Mouse (Mus musculus) layer of hippocampus, adult 9-11 months (tissue): ENCODE measurements around the gene Kctd21.

Experiments
- DNase-seq: peaks from one replicate; pipeline ENCODE4 v3.0.0; 2022

Gene Kctd21

GRCm38 (mm10) chr7:97348836-97349235 lies 16.7 kb downstream of the Kctd21 start:
- no peak for DNase-seq

- DNase-seq, result no peak
Observed at GRCm38 (mm10) chr7:97349438-97349837, 17.3 kb downstream of the Kctd21 start.

GRCm38 (mm10) chr7:97350891-97351290 lies 18.8 kb downstream of the Kctd21 start:
- no peak for DNase-seq

GRCm38 (mm10) chr7:97351792-97352513 lies 19.8 kb downstream of the Kctd21 start:
- no peak for DNase-seq

GRCm38 (mm10) chr7:97353356-97353755 lies 21.2 kb downstream of the Kctd21 start:
- DNase-seq, result no peak

- DNase-seq, result peak; percentile 74
Observed at GRCm38 (mm10) chr7:97355068-97355841, 23.1 kb downstream of the Kctd21 start.

DNA sequence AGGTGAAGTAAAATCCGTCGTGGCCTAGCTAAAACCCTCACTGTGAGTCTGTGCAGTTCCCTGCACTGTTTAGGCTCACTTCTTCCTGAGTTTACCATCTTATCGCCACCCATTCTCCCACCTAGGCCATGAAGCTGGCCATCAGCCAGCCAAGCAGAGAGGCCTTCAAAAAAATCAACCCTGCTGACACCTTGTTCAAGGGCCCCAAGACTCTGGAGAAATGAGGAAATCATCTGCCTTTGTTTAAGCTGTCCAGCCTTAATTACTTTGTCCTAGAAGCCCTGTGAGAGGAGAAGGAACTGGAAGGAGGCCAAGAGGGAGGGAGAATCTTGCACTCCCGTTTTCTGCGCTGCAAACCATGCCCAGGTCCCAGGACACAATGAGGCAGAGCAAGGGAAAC lies 24.1 kb downstream of the Kctd21 start:
- no peak for DNase-seq

DNA sequence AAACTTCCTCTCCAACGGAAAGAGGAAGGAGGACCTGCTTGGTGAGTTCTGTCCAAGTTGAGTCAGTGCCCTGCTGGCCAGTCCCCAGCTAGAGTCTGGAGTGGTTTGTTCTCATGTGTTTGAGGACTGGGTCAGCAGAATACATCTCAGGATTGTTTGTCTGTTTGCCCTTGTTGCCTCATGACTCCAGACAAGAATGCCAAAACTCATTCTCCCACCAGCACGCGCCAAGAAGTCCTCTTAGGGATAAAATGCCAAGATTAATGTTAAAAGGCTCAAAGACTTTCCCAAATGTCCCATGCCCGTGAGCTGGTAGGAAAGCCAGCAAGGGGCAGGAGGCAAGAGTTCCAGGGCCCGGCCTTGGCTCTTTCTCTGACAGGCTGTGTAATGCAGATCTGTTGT lies 24.7 kb downstream of the Kctd21 start:
- peak; percentile 79 for DNase-seq

GRCm38 (mm10) chr7:97357840-97358239 lies 25.7 kb downstream of the Kctd21 start:
- no peak for DNase-seq

DNA sequence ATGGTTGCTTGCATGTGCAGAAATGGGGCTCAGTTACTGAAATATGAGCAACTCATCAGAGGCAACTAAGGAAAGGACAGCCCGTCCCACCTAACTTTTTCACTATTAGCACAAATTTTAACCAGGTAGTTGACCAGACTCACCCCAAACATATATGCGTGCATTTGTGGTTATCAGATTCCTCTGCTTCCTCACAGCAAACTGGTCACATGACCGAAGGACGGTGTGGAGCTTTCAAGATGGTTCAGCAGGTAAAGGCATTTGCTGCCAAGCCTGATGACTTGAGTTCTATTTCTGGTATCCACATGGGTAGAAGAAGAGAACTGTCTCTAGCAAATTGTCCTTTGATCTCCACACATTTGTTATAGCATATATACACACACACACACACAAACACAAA lies 26.2 kb downstream of the Kctd21 start:
- DNase-seq, result no peak

- DNase-seq, result no peak
Observed at GRCm38 (mm10) chr7:97360166-97360565, 28.0 kb downstream of the Kctd21 start.

DNA sequence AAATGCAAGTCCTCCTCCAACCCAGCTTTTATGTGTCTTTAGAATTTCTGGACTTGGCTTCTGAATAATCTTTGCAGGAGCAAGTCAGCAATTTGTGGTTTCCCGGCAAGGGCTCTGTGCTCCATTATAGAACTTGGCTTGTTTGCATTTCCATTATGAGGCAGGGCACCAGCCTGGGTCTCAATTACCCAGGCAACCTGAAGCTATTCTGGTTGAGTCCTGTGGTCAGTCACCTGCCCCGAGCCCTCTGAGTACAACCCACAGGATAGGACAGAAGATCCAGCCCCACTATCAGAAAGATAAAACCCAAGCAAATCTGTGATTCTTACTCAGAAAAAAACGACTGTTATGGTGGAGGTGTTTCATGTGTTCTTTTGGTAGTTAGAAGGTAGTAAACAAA lies 28.8 kb downstream of the Kctd21 start:
- DNase-seq, result no peak

DNA sequence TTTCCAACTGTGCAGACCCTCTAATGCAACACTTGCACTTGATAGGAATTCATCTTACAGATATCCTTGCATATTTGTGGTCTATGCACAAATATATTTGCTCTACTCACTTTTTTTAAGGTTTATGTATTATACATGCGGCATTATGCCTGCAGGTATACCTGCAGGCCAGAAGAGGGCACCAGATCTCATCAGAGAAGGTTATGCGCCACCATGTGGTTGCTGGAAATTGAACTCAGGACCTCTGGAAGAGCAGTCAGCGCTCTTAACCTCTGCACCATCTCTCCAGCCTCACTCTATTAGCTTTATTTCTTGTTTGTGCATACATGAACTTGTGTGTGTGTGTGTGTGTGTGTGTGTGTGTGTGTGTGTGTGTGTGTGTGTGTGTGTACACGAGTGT lies 29.3 kb downstream of the Kctd21 start:
- no peak for DNase-seq

DNA sequence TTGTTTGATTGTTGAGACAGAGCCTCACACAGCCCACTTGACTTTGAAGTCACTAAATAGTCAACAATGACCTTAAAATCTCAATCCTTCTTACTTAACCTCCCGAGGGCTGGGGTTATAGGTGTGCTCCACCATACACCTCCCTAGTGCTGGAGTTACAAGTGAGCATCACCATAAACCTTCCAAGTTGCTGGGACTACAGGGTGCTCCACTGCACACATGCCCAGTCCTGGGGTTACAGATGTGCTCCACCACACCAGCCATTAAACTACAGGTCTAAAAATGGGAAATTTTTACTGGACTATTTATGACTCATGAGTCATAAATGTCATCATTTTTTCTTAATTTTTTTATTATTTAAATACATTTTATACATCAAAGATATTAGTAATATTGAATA lies 33.8 kb downstream of the Kctd21 start:
- DNase-seq, result no peak

DNA sequence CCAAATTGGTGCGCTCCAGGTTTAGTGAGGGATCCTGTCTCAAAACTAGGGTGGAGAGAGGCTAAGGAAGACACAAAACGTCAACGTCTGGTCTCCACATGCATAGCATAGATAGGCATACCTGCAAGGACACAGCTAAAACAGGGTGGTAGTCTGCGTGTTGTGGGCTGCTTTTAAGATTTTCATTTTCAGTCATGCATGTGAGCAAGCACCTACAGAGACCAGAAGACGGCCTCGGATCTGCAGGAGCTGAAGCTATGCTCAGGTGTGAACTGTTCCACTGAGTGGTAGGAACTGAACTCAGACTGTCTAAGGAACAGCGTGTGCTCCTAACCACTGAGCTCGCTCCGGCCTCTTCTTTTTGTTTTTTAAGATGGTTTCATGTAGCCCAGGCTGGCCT lies 43.0 kb downstream of the Kctd21 start:
- DNase-seq, result no peak

DNA sequence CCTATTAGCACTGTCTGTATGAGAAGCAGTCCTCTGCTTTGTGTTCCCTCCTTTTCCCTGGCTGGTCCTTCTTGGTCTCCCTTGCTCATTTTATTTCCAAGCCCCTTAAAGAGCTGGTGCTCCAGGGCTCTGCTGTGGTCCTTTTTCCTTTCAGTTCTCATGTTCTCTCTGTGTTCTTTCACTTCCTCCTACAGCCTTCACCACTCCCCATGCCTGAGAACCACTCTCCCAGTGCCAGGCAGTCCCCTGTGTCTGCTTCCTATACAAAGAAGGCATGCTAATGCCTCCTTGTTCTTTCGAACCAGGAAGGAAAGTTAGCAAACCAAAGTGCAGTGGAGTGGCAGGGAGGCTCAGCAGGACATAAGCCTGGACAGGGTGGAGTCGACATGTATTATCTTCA lies 43.8 kb downstream of the Kctd21 start:
- no peak for DNase-seq

DNA sequence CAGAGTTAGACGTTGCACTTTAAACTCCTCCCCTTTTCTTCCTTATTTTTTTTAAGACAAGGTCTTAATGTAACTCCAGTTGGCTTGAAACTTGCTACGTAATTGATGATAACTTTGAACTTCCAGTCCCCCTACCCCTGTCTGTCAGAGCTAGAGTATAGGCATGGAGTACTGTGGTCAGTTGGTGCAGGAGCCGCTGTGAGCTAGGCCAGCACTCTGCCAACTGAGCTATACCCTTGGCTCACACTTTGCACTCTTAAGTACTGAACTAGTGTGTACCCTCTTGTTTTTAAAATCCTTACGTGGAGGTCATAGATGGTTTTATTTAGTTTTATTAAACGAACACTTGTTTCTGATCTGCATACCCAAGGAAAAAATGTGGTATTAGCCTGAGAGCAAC lies 47.2 kb downstream of the Kctd21 start:
- no peak for DNase-seq

DNA sequence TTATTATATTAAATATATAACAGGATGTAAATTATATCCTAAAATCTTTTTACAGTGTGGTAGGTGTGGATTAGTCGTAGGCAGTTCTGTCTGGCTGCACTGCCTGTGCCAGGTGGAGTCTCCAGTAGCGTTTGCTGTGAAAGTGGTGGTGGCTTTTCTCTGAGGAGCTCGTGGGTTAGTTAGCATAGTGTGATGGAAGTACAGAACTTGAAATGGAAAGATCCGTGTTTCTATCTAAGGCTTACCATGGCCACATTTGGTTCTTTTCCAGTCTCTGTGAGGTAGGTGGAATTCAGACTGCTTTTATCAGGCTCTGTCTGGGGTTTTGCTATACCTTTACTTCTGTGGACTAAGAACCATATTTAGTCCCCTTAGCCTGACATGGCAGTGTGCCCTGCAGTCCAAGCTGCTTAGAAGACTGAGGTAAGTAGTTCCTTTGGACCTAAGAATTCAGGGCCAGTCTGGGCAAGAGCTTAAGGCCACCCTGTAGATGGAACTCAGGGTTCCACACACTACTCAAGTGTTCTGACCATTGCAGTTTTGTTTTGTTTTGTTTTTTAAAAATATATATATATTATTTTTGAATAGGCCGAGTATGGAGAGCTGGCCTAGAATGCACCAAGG lies 48.5 kb downstream of the Kctd21 start:
- no peak for DNase-seq

DNA sequence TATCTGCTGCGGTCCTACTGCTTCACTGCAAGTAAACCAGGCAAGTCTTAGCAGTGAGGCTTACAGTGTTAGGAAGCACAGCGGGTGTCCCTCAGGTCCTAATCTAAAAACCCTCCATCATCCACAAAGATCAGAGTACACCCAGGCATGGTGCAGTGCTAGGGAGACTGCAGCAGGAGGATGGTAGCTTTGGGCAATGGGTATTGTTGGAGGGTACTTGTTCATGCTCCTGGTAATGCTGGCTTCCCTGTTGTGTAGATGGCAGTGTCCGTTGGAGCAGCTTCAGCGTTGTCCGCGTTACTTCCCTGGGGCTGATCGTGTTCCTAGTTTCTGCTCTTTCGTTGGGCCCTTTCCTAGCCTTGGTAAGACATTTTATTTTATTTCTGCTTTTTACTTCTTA lies 50.5 kb downstream of the Kctd21 start:
- DNase-seq, result no peak

GRCm38 (mm10) chr7:97383496-97384132 lies 51.5 kb downstream of the Kctd21 start:
- no peak for DNase-seq

DNA sequence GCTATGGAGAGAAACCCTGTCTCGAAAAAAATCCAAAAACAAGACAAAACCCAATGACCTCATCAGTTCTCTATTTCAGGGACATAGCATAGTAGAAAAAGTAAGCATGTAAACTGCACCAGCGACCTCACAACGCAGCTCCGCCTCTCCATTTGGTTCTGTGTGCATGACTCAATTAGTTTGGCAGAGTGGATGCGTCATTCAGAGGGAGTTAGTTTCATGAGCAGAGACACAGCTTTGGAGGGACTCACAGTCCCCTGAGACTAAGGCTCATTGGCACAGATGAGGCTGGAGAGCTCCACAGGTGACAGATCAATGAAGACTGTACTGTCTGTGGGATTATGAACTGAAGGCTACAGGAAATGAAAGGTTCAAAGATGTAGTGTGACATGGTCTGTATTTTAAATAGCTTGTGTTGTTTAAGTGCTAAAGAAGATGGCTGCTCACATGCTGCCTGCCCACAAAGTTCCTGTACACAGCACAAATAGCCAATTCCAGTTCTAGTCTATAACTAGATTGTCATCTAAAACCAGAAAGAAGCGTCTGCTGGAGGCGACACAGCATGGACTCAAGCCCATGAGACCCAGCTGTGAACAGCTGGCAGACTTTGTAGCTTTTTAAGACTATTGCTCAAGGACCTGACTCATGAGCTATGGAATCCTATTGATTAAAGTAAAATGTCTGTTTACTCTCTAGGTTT lies 54.1 kb downstream of the Kctd21 start:
- DNase-seq, result peak; percentile 36

- DNase-seq, result peak; percentile 93
Observed at GRCm38 (mm10) chr7:97386806-97387370, 54.8 kb downstream of the Kctd21 start.
